8 mouse cellular contexts compared by ENCODE assay signal in genomic region chr12:20196905-20197304, GRCm38 (mm10).
DNase-seq lines count a peak whose midpoint lies in the region; ATAC-seq lines count a peak whose summit lies in the region.
"Not testable (repeated sequence)": the region's sequence is repeated elsewhere in the genome, so short reads cannot be mapped to it uniquely, and the experiment has no call there.

No protein-coding gene starts in this region.

- not testable (repeated sequence) for H3K4me1 ChIP-seq in embryonic facial prominence, embryonic 12.5 days; hindbrain, embryonic 11.5 days (replicated peaks; ENCODE audit: control insufficient read depth, insufficient read depth, low read length); lung, embryonic 16.5 days (replicated peaks; ENCODE audit: control insufficient read depth, insufficient read depth, low read length); neural tube, embryonic 13.5 days (replicated peaks)

- DNase-seq in ZHBTc4 (ENCODE audit: low read depth, low spot score): peak; percentile 60
- peak; percentile 2 for DNase-seq in gastrocnemius, postnatal 14 days
- peak; percentile 10 for DNase-seq in hindbrain, embryonic 11.5 days (ENCODE audit: low spot score)
- DNase-seq in kidney, postnatal 14 days: peak; percentile 0
- peak; percentile 36 for DNase-seq in testis, postnatal 10 days (ENCODE audit: low spot score)

- H3K36me3 ChIP-seq in embryonic facial prominence, embryonic 12.5 days; hindbrain, embryonic 11.5 days (ENCODE audit: control insufficient read depth, insufficient read depth, low read length); lung, embryonic 16.5 days (ENCODE audit: control insufficient read depth, insufficient read depth, low read length); neural tube, embryonic 13.5 days: not testable (repeated sequence)

- H3K9me3 ChIP-seq in embryonic facial prominence, embryonic 12.5 days; hindbrain, embryonic 11.5 days (ENCODE audit: control insufficient read depth, low read length); lung, embryonic 16.5 days (ENCODE audit: control insufficient read depth, low read length); neural tube, embryonic 13.5 days: not testable (repeated sequence)

- H3K27ac ChIP-seq in embryonic facial prominence, embryonic 12.5 days; hindbrain, embryonic 11.5 days (ENCODE audit: low read depth, low read length); lung, embryonic 16.5 days (ENCODE audit: low read length); neural tube, embryonic 13.5 days (replicated peaks): not testable (repeated sequence)

- WGBS in embryonic facial prominence, embryonic 12.5 days: 0% methylated on average over 33 of the region's 37 CpGs
- 1% methylated on average over 31 of the region's 37 CpGs for WGBS in hindbrain, embryonic 11.5 days
- 3% methylated on average over 25 of the region's 37 CpGs for WGBS in lung, embryonic 16.5 days
- 4% methylated on average over 37 of the region's 37 CpGs for WGBS in neural tube, embryonic 13.5 days

- H3K27me3 ChIP-seq in embryonic facial prominence, embryonic 12.5 days; hindbrain, embryonic 11.5 days (ENCODE audit: control insufficient read depth, insufficient read depth, low read length); lung, embryonic 16.5 days (ENCODE audit: control insufficient read depth, insufficient read depth, low read depth, low read length); neural tube, embryonic 13.5 days: not testable (repeated sequence)

- peak overlapping the region; percentile 37 for H3K4me2 ChIP-seq in embryonic facial prominence, embryonic 12.5 days (replicated peaks)
- not testable (repeated sequence) for H3K4me2 ChIP-seq in hindbrain, embryonic 11.5 days (replicated peaks; ENCODE audit: low read depth, low read length)
- peak overlapping the region; percentile 40 for H3K4me2 ChIP-seq in lung, embryonic 16.5 days (ENCODE audit: low read depth, low read length)
- peak overlapping the region; percentile 49 for H3K4me2 ChIP-seq in neural tube, embryonic 13.5 days

- ATAC-seq in embryonic facial prominence, embryonic 12.5 days (ENCODE audit: insufficient number of reproducible peaks, insufficient read depth, low FRiP score, low TSS enrichment); hindbrain, embryonic 11.5 days (ENCODE audit: low FRiP score); lung, embryonic 16.5 days (ENCODE audit: low read depth); neural tube, embryonic 13.5 days (ENCODE audit: low read depth): not testable (repeated sequence)

- peak overlapping the region; percentile 50 for H3K4me3 ChIP-seq in embryonic facial prominence, embryonic 12.5 days
- H3K4me3 ChIP-seq in hindbrain, embryonic 11.5 days (ENCODE audit: low read depth, low read length): peak overlapping the region; percentile 32
- H3K4me3 ChIP-seq in lung, embryonic 16.5 days (ENCODE audit: low read length): peak overlapping the region; percentile 52
- H3K4me3 ChIP-seq in neural tube, embryonic 13.5 days: peak overlapping the region; percentile 42

- peak overlapping the region; percentile 53 for H3K9ac ChIP-seq in embryonic facial prominence, embryonic 12.5 days
- H3K9ac ChIP-seq in hindbrain, embryonic 11.5 days (ENCODE audit: low read depth, low read length): not testable (repeated sequence)
- peak overlapping the region; percentile 65 for H3K9ac ChIP-seq in lung, embryonic 16.5 days (ENCODE audit: low read length)
- H3K9ac ChIP-seq in neural tube, embryonic 13.5 days: peak overlapping the region; percentile 61

- intact Hi-C loops in gastrocnemius, postnatal 14 days (cut with DNase I; ENCODE audit: low total_unique reads): not testable (repeated sequence)

Comparison
In these comparisons a context has a peak if more than half of its experiments do, and no peak if none do; other contexts are left out.
1. DNase-seq: peak in every context shown above with its lines; median percentile 60 in ZHBTc4; 36 in testis, postnatal 10 days; 10 in hindbrain, embryonic 11.5 days; 2 in gastrocnemius, postnatal 14 days; 0 in kidney, postnatal 14 days.